Mouse (Mus musculus): ENCODE results near the gene Zfp422.
"Not testable (repeated sequence)": the region's sequence is repeated elsewhere in the genome, so short reads cannot be mapped to it uniquely, and the experiment has no call there.

Gene Zfp422

GRCm38 (mm10) chr6:116651437-116652118, 22.8 kb upstream of the Zfp422 start:
- in situ Hi-C loops (cut with MboI, MseI), result loop anchor here (10.0 kb wide), 2 partner anchors 133 to 1473 kb away; no protein-coding TSS in a partner anchor

GRCm38 (mm10) chr6:116650406-116650805, 21.6 kb upstream of the Zfp422 start, which contains the start of gene Depp1:
Gene Depp1, plus strand, starts transcription at chr6:116650609.
- in situ Hi-C loops (cut with MboI, MseI), result loop anchor here (10.0 kb wide), 2 partner anchors 134 to 1474 kb away; no protein-coding TSS in a partner anchor

GRCm38 (mm10) chr6:116649811-116650210, 21.0 kb upstream of the Zfp422 start:
- in situ Hi-C loops (cut with MboI, MseI), result loop anchor here (10.0 kb wide), 2 partner anchors 135 to 1475 kb away; no protein-coding TSS in a partner anchor

GRCm38 (mm10) chr6:116647763-116648162, 19.0 kb upstream of the Zfp422 start:
- in situ Hi-C loops (cut with MboI, MseI), result no loop called here

GRCm38 (mm10) chr6:116644335-116644734, 15.5 kb upstream of the Zfp422 start:
- in situ Hi-C loops (cut with MboI, MseI), result no loop called here

- in situ Hi-C loops (cut with MboI, MseI), result no loop called here
Measured at GRCm38 (mm10) chr6:116643881-116644280, 15.1 kb upstream of the Zfp422 start.

GRCm38 (mm10) chr6:116642942-116643341, 14.1 kb upstream of the Zfp422 start:
- in situ Hi-C loops (cut with MboI, MseI), result no loop called here

GRCm38 (mm10) chr6:116639663-116640062, 10.9 kb upstream of the Zfp422 start:
- in situ Hi-C loops (cut with MboI, MseI), result no loop called here

GRCm38 (mm10) chr6:116638871-116639270, 10.1 kb upstream of the Zfp422 start:
- in situ Hi-C loops (cut with MboI, MseI), result no loop called here

GRCm38 (mm10) chr6:116637496-116637895, 8.7 kb upstream of the Zfp422 start:
- in situ Hi-C loops (cut with MboI, MseI), result no loop called here

- in situ Hi-C loops (cut with MboI, MseI), result no loop called here
Measured at GRCm38 (mm10) chr6:116636581-116637235, 7.9 kb upstream of the Zfp422 start.

GRCm38 (mm10) chr6:116635251-116636180, 6.7 kb upstream of the Zfp422 start:
- in situ Hi-C loops (cut with MboI, MseI), result no loop called here

GRCm38 (mm10) chr6:116633741-116634695, 5.2 kb upstream of the Zfp422 start:
- in situ Hi-C loops (cut with MboI, MseI), result no loop called here

- in situ Hi-C loops (cut with MboI, MseI), result no loop called here
Measured at GRCm38 (mm10) chr6:116632129-116632528, 3.3 kb upstream of the Zfp422 start.

- in situ Hi-C loops (cut with MboI, MseI), result no loop called here
Measured at GRCm38 (mm10) chr6:116629766-116630165, 967 bp upstream of the Zfp422 start.

- in situ Hi-C loops (cut with MboI, MseI), result no loop called here
Measured at GRCm38 (mm10) chr6:116628095-116628494, 704 bp downstream of the Zfp422 start.

GRCm38 (mm10) chr6:116626417-116626816, 2.4 kb downstream of the Zfp422 start:
- in situ Hi-C loops (cut with MboI, MseI), result not testable (repeated sequence)

- in situ Hi-C loops (cut with MboI, MseI), result no loop called here
Measured at GRCm38 (mm10) chr6:116621318-116622023, 7.3 kb downstream of the Zfp422 start.

- in situ Hi-C loops (cut with MboI, MseI), result no loop called here
Measured at GRCm38 (mm10) chr6:116618073-116618472, 10.7 kb downstream of the Zfp422 start.

GRCm38 (mm10) chr6:116615719-116616118, 13.1 kb downstream of the Zfp422 start:
- in situ Hi-C loops (cut with MboI, MseI), result no loop called here
